Mouse (Mus musculus) embryo, embryonic 10 days (tissue): ENCODE results near the gene Tes.
"Not testable (repeated sequence)": the region's sequence is repeated elsewhere in the genome, so short reads cannot be mapped to it uniquely, and the experiment has no call there.

Experiments
- DNase-seq: peaks from one replicate; pipeline ENCODE4 v3.0.0-alpha.2; 2015; ENCODE audit warnings: low spot score

Gene Tes

GRCm38 (mm10) chr6:17064936-17065790, at the start of gene Tes:
Gene Tes (plus strand): TSS chr6:17065149.
- DNase-seq: peak; percentile 84

- no peak for DNase-seq
Observed at GRCm38 (mm10) chr6:17025886-17026285, 39.1 kb upstream of the Tes start.

GRCm38 (mm10) chr6:17027572-17027971, 37.4 kb upstream of the Tes start:
- peak; percentile 81 for DNase-seq

- no peak for DNase-seq
Observed at GRCm38 (mm10) chr6:17028809-17029208, 36.1 kb upstream of the Tes start.

GRCm38 (mm10) chr6:17032231-17032728, 32.7 kb upstream of the Tes start:
- no peak for DNase-seq

GRCm38 (mm10) chr6:17034095-17034494, 30.9 kb upstream of the Tes start:
- no peak for DNase-seq

- DNase-seq: no peak
Observed at GRCm38 (mm10) chr6:17035228-17035627, 29.7 kb upstream of the Tes start.

GRCm38 (mm10) chr6:17051432-17052025, 13.4 kb upstream of the Tes start:
- no peak for DNase-seq

GRCm38 (mm10) chr6:17053028-17053660, 11.8 kb upstream of the Tes start:
- DNase-seq: no peak

GRCm38 (mm10) chr6:17054781-17055180, 10.2 kb upstream of the Tes start:
- DNase-seq: no peak

- DNase-seq: no peak
Observed at GRCm38 (mm10) chr6:17055659-17056058, 9.3 kb upstream of the Tes start.

GRCm38 (mm10) chr6:17059501-17059900, 5.4 kb upstream of the Tes start:
- no peak for DNase-seq

- no peak for DNase-seq
Observed at GRCm38 (mm10) chr6:17060154-17060553, 4.8 kb upstream of the Tes start.

- not testable (repeated sequence) for DNase-seq
Observed at GRCm38 (mm10) chr6:17061826-17062225, 3.1 kb upstream of the Tes start.

- DNase-seq: no peak
Observed at GRCm38 (mm10) chr6:17062366-17062765, 2.6 kb upstream of the Tes start.

- DNase-seq: no peak
Observed at GRCm38 (mm10) chr6:17065791-17066169, 831 bp downstream of the Tes start.

- DNase-seq: no peak
Observed at GRCm38 (mm10) chr6:17066211-17066940, 1.4 kb downstream of the Tes start.

- no peak for DNase-seq
Observed at GRCm38 (mm10) chr6:17071899-17072298, 7.0 kb downstream of the Tes start.

- DNase-seq: no peak
Observed at GRCm38 (mm10) chr6:17072338-17072737, 7.4 kb downstream of the Tes start.

GRCm38 (mm10) chr6:17072763-17073484, 8.0 kb downstream of the Tes start:
- no peak for DNase-seq

- DNase-seq: no peak
Observed at GRCm38 (mm10) chr6:17077270-17077669, 12.3 kb downstream of the Tes start.

- DNase-seq: peak; percentile 75
Observed at GRCm38 (mm10) chr6:17077720-17078119, 12.8 kb downstream of the Tes start.
